Mouse (Mus musculus): ENCODE measurements around the gene Npepps. TPM values are rescaled to one million over a fixed set of nuclear protein-coding genes. Genes with fewer than 3 reads are reported as not detected.

Gene Npepps
- polyA plus RNA-seq, 1 experiment from 2014 or later, result 80.9 TPM

- Histone ChIP-seq H3K27ac (ENCODE audit: low read length) (no peak overlapping the region), H3K27me3 (ENCODE audit: insufficient read depth, low read length) (no peaks in the 10 kb centered on the region), H3K36me3 (ENCODE audit: insufficient read depth, low read length) (peaks cover 9% of the 10 kb centered on the region), H3K9me3 (ENCODE audit: low read length) (no peaks in the 10 kb centered on the region), H3K4me3 (ENCODE audit: low read length) (no peak overlapping the region), H3K4me2 (replicated peaks; ENCODE audit: low read depth, low read length) (no peak overlapping the region), H3K4me1 (ENCODE audit: insufficient read depth, low read length) (no peaks in the 10 kb centered on the region), H3K9ac (replicated peaks; ENCODE audit: low read length) (no peak overlapping the region)
- WGBS, result 86% methylated on average over 10 of the region's 10 CpGs
- no peak for ATAC-seq (ENCODE audit: low FRiP score, low TSS enrichment)
Measured at GRCm38 (mm10) chr11:97246510-97247159, 33.8 kb downstream of the Npepps start.

- H3K36me3 ChIP-seq (ENCODE audit: insufficient read depth, low read length), result peaks cover 16% of the 10 kb centered on the region
- H3K4me3 ChIP-seq (ENCODE audit: low read length), result no peak overlapping the region
- no peak for ATAC-seq (ENCODE audit: low FRiP score, low TSS enrichment)
- H3K9ac ChIP-seq (replicated peaks; ENCODE audit: low read length), result no peak overlapping the region
- no peaks in the 10 kb centered on the region for H3K9me3 ChIP-seq (ENCODE audit: low read length)
- no peak overlapping the region for H3K4me2 ChIP-seq (replicated peaks; ENCODE audit: low read depth, low read length)
- no peaks in the 10 kb centered on the region for H3K27me3 ChIP-seq (ENCODE audit: insufficient read depth, low read length)
- WGBS, result 93% methylated on average over 7 of the region's 7 CpGs
- no peaks in the 10 kb centered on the region for H3K4me1 ChIP-seq (ENCODE audit: insufficient read depth, low read length)
- H3K27ac ChIP-seq (ENCODE audit: low read length), result no peak overlapping the region
Measured at GRCm38 (mm10) chr11:97241321-97241720, 39.1 kb downstream of the Npepps start.

DNA sequence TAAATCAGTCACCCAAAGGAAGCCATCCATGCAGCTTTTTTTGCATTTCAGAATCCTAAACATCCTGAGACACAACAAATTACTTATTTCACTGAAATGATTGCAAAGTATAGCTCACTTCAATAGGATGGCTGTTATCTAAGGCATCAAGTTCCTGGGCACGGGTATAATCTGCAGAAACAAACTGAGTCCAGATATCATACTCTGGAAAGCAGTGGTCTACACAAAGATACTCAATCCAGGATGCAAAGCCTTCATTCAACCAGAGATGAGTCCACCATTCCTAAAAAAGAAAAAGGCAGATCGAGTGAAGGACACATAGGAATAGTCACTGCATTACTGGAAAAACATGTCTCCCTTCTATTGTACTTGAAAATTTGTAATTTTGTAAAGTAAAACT is 42.5 kb downstream of the Npepps start:
- no peaks in the 10 kb centered on the region for H3K4me1 ChIP-seq (ENCODE audit: insufficient read depth, low read length)
- H3K27me3 ChIP-seq (ENCODE audit: insufficient read depth, low read length), result no peaks in the 10 kb centered on the region
- peaks cover 38% of the 10 kb centered on the region for H3K36me3 ChIP-seq (ENCODE audit: insufficient read depth, low read length)
- H3K4me3 ChIP-seq (ENCODE audit: low read length), result no peak overlapping the region
- ATAC-seq (ENCODE audit: low FRiP score, low TSS enrichment), result no peak
- no peak overlapping the region for H3K27ac ChIP-seq (ENCODE audit: low read length)
- H3K4me2 ChIP-seq (replicated peaks; ENCODE audit: low read depth, low read length), result no peak overlapping the region
- H3K9ac ChIP-seq (replicated peaks; ENCODE audit: low read length), result no peak overlapping the region
- no peaks in the 10 kb centered on the region for H3K9me3 ChIP-seq (ENCODE audit: low read length)
- 91% methylated on average over 2 of the region's 2 CpGs for WGBS

GRCm38 (mm10) chr11:97232436-97232835 is 48.0 kb downstream of the Npepps start:
- 93% methylated on average over 5 of the region's 5 CpGs for WGBS
- H3K36me3 ChIP-seq (ENCODE audit: insufficient read depth, low read length), result peaks cover 47% of the 10 kb centered on the region

DNA sequence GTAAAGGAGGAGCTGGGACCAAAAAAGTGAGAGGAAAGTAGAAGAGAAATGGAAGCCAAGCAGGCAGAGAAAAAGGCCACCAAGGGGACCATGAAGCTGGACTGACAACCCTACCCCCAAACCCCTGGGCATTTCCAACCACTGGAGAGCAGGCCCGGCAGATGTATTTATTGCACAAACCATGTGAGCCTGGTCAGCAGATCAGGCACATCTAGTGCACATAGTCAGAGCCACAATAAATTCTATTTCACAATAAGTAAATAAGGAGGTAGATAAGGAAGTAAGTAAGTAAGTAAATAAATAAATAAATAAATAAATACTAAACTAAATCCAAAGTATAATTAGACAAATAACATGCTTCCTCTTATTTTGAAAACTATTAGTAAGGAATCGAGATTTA is 51.0 kb downstream of the Npepps start:
- Histone ChIP-seq H3K4me2 (replicated peaks; ENCODE audit: low read depth, low read length) (no peak overlapping the region), H3K9me3 (ENCODE audit: low read length) (no peaks in the 10 kb centered on the region), H3K27ac (ENCODE audit: low read length) (no peak overlapping the region), H3K27me3 (ENCODE audit: insufficient read depth, low read length) (no peaks in the 10 kb centered on the region), H3K36me3 (ENCODE audit: insufficient read depth, low read length) (peaks cover 44% of the 10 kb centered on the region), H3K4me1 (ENCODE audit: insufficient read depth, low read length) (no peaks in the 10 kb centered on the region), H3K9ac (replicated peaks; ENCODE audit: low read length) (no peak overlapping the region), H3K4me3 (ENCODE audit: low read length) (no peak overlapping the region)
- ATAC-seq (ENCODE audit: low FRiP score, low TSS enrichment), result no peak
- WGBS, result 97% methylated on average over 2 of the region's 2 CpGs

More at GRCm38 (mm10) chr11:97232436-97232835, 48.0 kb downstream of the Npepps start:
- Histone ChIP-seq H3K9me3 (ENCODE audit: low read length) (no peaks in the 10 kb centered on the region), H3K4me3 (ENCODE audit: low read length) (no peak overlapping the region), H3K9ac (replicated peaks; ENCODE audit: low read length) (no peak overlapping the region), H3K27ac (ENCODE audit: low read length) (no peak overlapping the region), H3K27me3 (ENCODE audit: insufficient read depth, low read length) (no peaks in the 10 kb centered on the region), H3K4me1 (ENCODE audit: insufficient read depth, low read length) (no peaks in the 10 kb centered on the region), H3K4me2 (replicated peaks; ENCODE audit: low read depth, low read length) (no peak overlapping the region)
- no peak for ATAC-seq (ENCODE audit: low FRiP score, low TSS enrichment)

GRCm38 (mm10) chr11:97228985-97229384 is 51.5 kb downstream of the Npepps start:
- Histone ChIP-seq H3K36me3 (ENCODE audit: insufficient read depth, low read length) (peaks cover 42% of the 10 kb centered on the region), H3K4me1 (ENCODE audit: insufficient read depth, low read length) (no peaks in the 10 kb centered on the region), H3K9me3 (ENCODE audit: low read length) (no peaks in the 10 kb centered on the region), H3K27me3 (ENCODE audit: insufficient read depth, low read length) (no peaks in the 10 kb centered on the region), H3K27ac (ENCODE audit: low read length) (no peak overlapping the region), H3K4me2 (replicated peaks; ENCODE audit: low read depth, low read length) (no peak overlapping the region), H3K9ac (replicated peaks; ENCODE audit: low read length) (no peak overlapping the region), H3K4me3 (ENCODE audit: low read length) (no peak overlapping the region)
- no peak for ATAC-seq (ENCODE audit: low FRiP score, low TSS enrichment)
- WGBS, result 86% methylated on average over 7 of the region's 7 CpGs

- Histone ChIP-seq H3K36me3 (ENCODE audit: insufficient read depth, low read length) (peaks cover 48% of the 10 kb centered on the region), H3K27me3 (ENCODE audit: insufficient read depth, low read length) (no peaks in the 10 kb centered on the region), H3K4me2 (replicated peaks; ENCODE audit: low read depth, low read length) (no peak overlapping the region), H3K27ac (ENCODE audit: low read length) (no peak overlapping the region), H3K9me3 (ENCODE audit: low read length) (no peaks in the 10 kb centered on the region), H3K4me1 (ENCODE audit: insufficient read depth, low read length) (no peaks in the 10 kb centered on the region), H3K9ac (replicated peaks; ENCODE audit: low read length) (no peak overlapping the region), H3K4me3 (ENCODE audit: low read length) (no peak overlapping the region)
- WGBS, result 100% methylated on average over 1 of the region's 1 CpGs
- ATAC-seq (ENCODE audit: low FRiP score, low TSS enrichment), result no peak
Measured at GRCm38 (mm10) chr11:97226131-97226530, 54.3 kb downstream of the Npepps start.

GRCm38 (mm10) chr11:97223485-97223884 is 57.0 kb downstream of the Npepps start:
- H3K27ac ChIP-seq (ENCODE audit: low read length), result no peak overlapping the region
- H3K4me1 ChIP-seq (ENCODE audit: insufficient read depth, low read length), result no peaks in the 10 kb centered on the region
- no peak overlapping the region for H3K9ac ChIP-seq (replicated peaks; ENCODE audit: low read length)
- no peaks in the 10 kb centered on the region for H3K9me3 ChIP-seq (ENCODE audit: low read length)
- no peak overlapping the region for H3K4me2 ChIP-seq (replicated peaks; ENCODE audit: low read depth, low read length)
- H3K36me3 ChIP-seq (ENCODE audit: insufficient read depth, low read length), result peaks cover 44% of the 10 kb centered on the region; the same call in 1 of the 2 replicates
- ATAC-seq (ENCODE audit: low FRiP score, low TSS enrichment), result no peak
- H3K4me3 ChIP-seq (ENCODE audit: low read length), result no peak overlapping the region
- H3K27me3 ChIP-seq (ENCODE audit: insufficient read depth, low read length), result no peaks in the 10 kb centered on the region
- 75% methylated on average over 3 of the region's 3 CpGs for WGBS

GRCm38 (mm10) chr11:97221611-97222010 is 58.8 kb downstream of the Npepps start:
- no peak overlapping the region for H3K27ac ChIP-seq (ENCODE audit: low read length)
- H3K36me3 ChIP-seq (ENCODE audit: insufficient read depth, low read length), result peaks cover 60% of the 10 kb centered on the region
- no peak overlapping the region for H3K4me3 ChIP-seq (ENCODE audit: low read length)
- no peaks in the 10 kb centered on the region for H3K9me3 ChIP-seq (ENCODE audit: low read length)
- WGBS, result 97% methylated on average over 2 of the region's 2 CpGs
- H3K9ac ChIP-seq (replicated peaks; ENCODE audit: low read length), result no peak overlapping the region
- no peak overlapping the region for H3K4me2 ChIP-seq (replicated peaks; ENCODE audit: low read depth, low read length)
- no peaks in the 10 kb centered on the region for H3K4me1 ChIP-seq (ENCODE audit: insufficient read depth, low read length)
- no peak for ATAC-seq (ENCODE audit: low FRiP score, low TSS enrichment)
- no peaks in the 10 kb centered on the region for H3K27me3 ChIP-seq (ENCODE audit: insufficient read depth, low read length)

DNA sequence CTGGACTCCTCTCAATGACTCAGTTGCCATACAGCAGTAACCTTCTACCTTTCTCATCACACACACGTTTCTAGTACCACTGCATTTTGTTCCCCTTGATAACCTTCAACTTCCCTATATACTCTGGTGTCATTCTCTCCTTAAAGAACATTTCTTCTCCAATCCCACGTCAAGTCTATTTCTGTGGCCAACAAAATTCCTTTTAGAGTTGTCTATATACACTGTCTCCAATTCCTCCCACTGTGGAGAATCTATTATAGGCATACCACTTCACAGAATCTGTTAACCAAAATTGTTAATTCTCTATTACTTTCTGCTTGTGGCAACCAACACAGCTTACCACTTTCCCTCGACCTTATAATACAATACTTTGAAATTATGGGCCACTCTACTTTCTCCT is 60.2 kb downstream of the Npepps start:
- Histone ChIP-seq H3K27ac (ENCODE audit: low read length) (no peak overlapping the region), H3K36me3 (ENCODE audit: insufficient read depth, low read length) (peaks cover 68% of the 10 kb centered on the region), H3K9ac (replicated peaks; ENCODE audit: low read length) (no peak overlapping the region), H3K9me3 (ENCODE audit: low read length) (no peaks in the 10 kb centered on the region), H3K27me3 (ENCODE audit: insufficient read depth, low read length) (no peaks in the 10 kb centered on the region), H3K4me3 (ENCODE audit: low read length) (no peak overlapping the region), H3K4me2 (replicated peaks; ENCODE audit: low read depth, low read length) (no peak overlapping the region), H3K4me1 (ENCODE audit: insufficient read depth, low read length) (no peaks in the 10 kb centered on the region)
- WGBS, result 90% methylated on average over 3 of the region's 3 CpGs
- ATAC-seq (ENCODE audit: low FRiP score, low TSS enrichment), result no peak
